Mouse (Mus musculus) G1E (cell line): ENCODE measurements around the gene Pald1.

Experiments
- CTCF ChIP-seq: IDR thresholded peaks from 2 replicates; pipeline ENCODE4 v1.5.1; 2012; ENCODE audit warnings: low read depth, low read length, inconsistent platforms, mixed read lengths
- GATA1 ChIP-seq: IDR thresholded peaks from 2 replicates; pipeline ENCODE4 v1.6.1; 2012; ENCODE audit warnings: borderline replicate concordance, low read length, inconsistent platforms, mixed read lengths

DNA sequence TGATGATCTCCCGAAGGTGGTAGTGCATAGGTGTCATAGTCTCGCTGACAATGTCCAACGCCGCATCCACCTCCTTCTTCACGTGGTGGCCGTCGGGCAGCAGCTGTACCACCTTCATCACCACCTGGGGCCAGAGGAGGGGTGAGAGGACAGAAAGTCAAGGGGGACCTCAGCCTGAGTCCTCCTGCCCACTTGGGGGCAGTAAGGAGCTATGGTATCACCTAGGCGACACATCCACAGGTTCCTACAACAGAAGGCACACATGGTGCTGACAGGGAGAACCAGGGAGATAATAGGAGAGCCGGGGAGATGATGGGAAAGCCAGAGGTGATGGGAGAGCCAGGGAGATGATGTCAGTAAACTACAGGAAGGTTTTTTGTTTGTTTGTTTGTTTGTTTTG, 44.1 kb downstream of the Pald1 start:
- TF ChIP-seq CTCF (no peak), GATA1 (no peak)
